Mouse (Mus musculus) olfactory bulb, adult 2 months (tissue): Measurements from ENCODE around the gene Ifna13.

ENCODE experiments used
- CTCF ChIP-seq: fragments of 200-500 bp; IDR thresholded peaks from 2 replicates; pipeline ENCODE4 v1.5.1; 2012; ENCODE audit warnings: low read depth, mild to moderate bottlenecking, low read length, moderate library complexity; ENCODE audit not compliant: insufficient read depth
- POLR2A ChIP-seq: fragments of 200-500 bp; IDR thresholded peaks from 2 replicates; pipeline ENCODE4 v1.6.1; 2012; ENCODE audit warnings: mild to moderate bottlenecking, low read depth, low read length, moderate library complexity; ENCODE audit not compliant: insufficient read depth

GRCm38 (mm10) chr4:88603276-88603675 is 41.0 kb downstream of the Ifna13 start, which contains the start of gene Ifna12:
- TF ChIP-seq POLR2A (no peak), CTCF (no peak)
